Mouse (Mus musculus) MEL (cell line): ENCODE measurements around the gene Bpi. TPM values are rescaled to one million over a fixed set of nuclear protein-coding genes. Genes with fewer than 3 reads are reported as not detected.

Source experiments
- DNase-seq: peaks from one replicate; pipeline ENCODE4 v3.0.0; 2011; ENCODE audit warnings: low read depth, low spot score
- H3K27ac ChIP-seq: 2 replicates; pipeline ENCODE4 v1.5.1; 2012; ENCODE audit warnings: low read depth, mild to moderate bottlenecking, control low read depth, low read length, moderate library complexity; ENCODE audit not compliant: control insufficient read depth
- H3K27me3 ChIP-seq, 2 experiments: fragments of 150-350 bp in 1 of 2; sonication (generic) in 1 of 2; 2 replicates each; pipeline ENCODE4 v1.6.1; 2012; ENCODE audit warnings: low read length in 2 of 2, mild to moderate bottlenecking in 2 of 2, improper control_type of control experiment in 1 of 2, moderate library complexity in 1 of 2; ENCODE audit not compliant: insufficient read depth in 2 of 2, control insufficient read depth in 1 of 2
- H3K36me3 ChIP-seq, 2 experiments: 2 replicates each; pipeline ENCODE4 v1.6.1; 2012 to 2014; ENCODE audit warnings: low read length in 2 of 2, improper control_type of control experiment in 1 of 2, inconsistent platforms in 1 of 2, mild to moderate bottlenecking in 1 of 2; ENCODE audit not compliant: insufficient read depth in 2 of 2, control insufficient read depth in 1 of 2
- H3K4me1 ChIP-seq, 2 experiments: fragments of 150-350 bp in 1 of 2; sonication (generic) in 1 of 2; 2 replicates each; pipeline ENCODE4 v1.6.1; 2012; ENCODE audit warnings: low read length in 2 of 2, improper control_type of control experiment in 1 of 2, mild to moderate bottlenecking in 1 of 2; ENCODE audit not compliant: insufficient read depth in 2 of 2, control insufficient read depth in 1 of 2
- H3K4me3 ChIP-seq, 2 experiments: fragments of 150-350 bp in 1 of 2; sonication (generic) in 1 of 2; 2 replicates each; pipeline ENCODE4 v1.5.1; 2012; ENCODE audit warnings: low read depth in 2 of 2, low read length in 2 of 2, mild to moderate bottlenecking in 2 of 2, moderate library complexity in 2 of 2, control low read depth in 1 of 2, improper control_type of control experiment in 1 of 2; ENCODE audit not compliant: control insufficient read depth in 1 of 2, insufficient read depth in 1 of 2
- H3K79me2 ChIP-seq: 2 replicates; pipeline ENCODE4 v1.6.1; 2012; ENCODE audit warnings: mild to moderate bottlenecking, low read length, moderate library complexity; ENCODE audit not compliant: control insufficient read depth, poor library complexity, insufficient read depth
- H3K9ac ChIP-seq: 2 replicates; pipeline ENCODE4 v1.6.1; 2012; ENCODE audit warnings: low read depth, mild to moderate bottlenecking, control low read depth, low read length, moderate library complexity; ENCODE audit not compliant: control insufficient read depth, poor library complexity, severe bottlenecking
- H3K9me3 ChIP-seq: fragments of 150-350 bp; sonication (generic); replicated peaks from 2 replicates; pipeline ENCODE4 v1.6.1; 2012; ENCODE audit warnings: mild to moderate bottlenecking, low read length, improper control_type of control experiment, moderate library complexity; ENCODE audit not compliant: insufficient read depth
- CHD1 ChIP-seq: IDR thresholded peaks from 2 replicates; pipeline ENCODE4 v1.6.1; 2012; ENCODE audit warnings: low read depth, mild to moderate bottlenecking, inconsistent platforms, low read length, improper control_type of control experiment
- CTCF ChIP-seq, 3 experiments: IDR thresholded peaks in 2 of 3; conservative IDR thresholded peaks in 1 of 3; 2 replicates each; pipeline ENCODE4 v1.5.1; 2011 to 2012; ENCODE audit warnings: low read length in 3 of 3, low read depth in 2 of 3, mild to moderate bottlenecking in 2 of 3, improper control_type of control experiment in 1 of 3, inconsistent platforms in 1 of 3, mixed read lengths in 1 of 3, moderate library complexity in 1 of 3; ENCODE audit not compliant: control insufficient read depth in 1 of 3, insufficient read depth in 1 of 3, poor library complexity in 1 of 3, severe bottlenecking in 1 of 3
- ETS1 ChIP-seq: IDR thresholded peaks from 2 replicates; pipeline ENCODE4 v1.6.1; 2012; ENCODE audit warnings: low read depth, mild to moderate bottlenecking, inconsistent platforms, low read length, improper control_type of control experiment, moderate library complexity
- JUND ChIP-seq: IDR thresholded peaks from 2 replicates; pipeline ENCODE4 v1.6.1; 2011; ENCODE audit warnings: low read depth, mild to moderate bottlenecking, improper control_type of control experiment, low read length
- MAFK ChIP-seq: IDR thresholded peaks from 2 replicates; pipeline ENCODE4 v1.6.1; 2011; ENCODE audit warnings: low read depth, mild to moderate bottlenecking, low read length, improper control_type of control experiment, borderline replicate concordance
- MEF2A ChIP-seq: IDR thresholded peaks from 2 replicates; pipeline ENCODE4 v1.6.1; 2014; ENCODE audit warnings: low read depth, mild to moderate bottlenecking, inconsistent platforms, low read length, improper control_type of control experiment; ENCODE audit not compliant: poor library complexity, insufficient replicate concordance, severe bottlenecking; ENCODE audit errors: extremely low read depth
- MYC ChIP-seq: IDR thresholded peaks from 2 replicates; pipeline ENCODE4 v1.6.1; 2011; ENCODE audit warnings: low read depth, mild to moderate bottlenecking, low read length, improper control_type of control experiment, moderate library complexity
- POLR2A ChIP-seq, 2 experiments: IDR thresholded peaks; 2 replicates each; pipeline ENCODE4 v1.6.1; 2011 to 2012; ENCODE audit warnings: low read length in 2 of 2, mild to moderate bottlenecking in 2 of 2, control low read depth in 1 of 2, improper control_type of control experiment in 1 of 2, low read depth in 1 of 2, moderate library complexity in 1 of 2; ENCODE audit not compliant: control insufficient read depth in 1 of 2, insufficient read depth in 1 of 2, poor library complexity in 1 of 2
- POLR2AphosphoS2 ChIP-seq: IDR thresholded peaks from 2 replicates; pipeline ENCODE4 v1.6.1; 2011; ENCODE audit warnings: low read length, improper control_type of control experiment
- RAD21 ChIP-seq: IDR thresholded peaks from 2 replicates; pipeline ENCODE4 v1.6.1; 2011; ENCODE audit warnings: mild to moderate bottlenecking, low read depth, low read length, improper control_type of control experiment
- SMC3 ChIP-seq: IDR thresholded peaks from 2 replicates; pipeline ENCODE4 v1.6.1; 2011; ENCODE audit warnings: low read depth, low read length, improper control_type of control experiment
- TBP ChIP-seq: IDR thresholded peaks from 2 replicates; pipeline ENCODE4 v1.8.0; 2011; ENCODE audit warnings: low read depth, low read length, improper control_type of control experiment
- TCF12 ChIP-seq: IDR thresholded peaks from 2 replicates; pipeline ENCODE4 v1.6.1; 2014; ENCODE audit warnings: low read depth, mild to moderate bottlenecking, inconsistent platforms, low read length, improper control_type of control experiment, moderate library complexity
- UBTF ChIP-seq: IDR thresholded peaks from 2 replicates; pipeline ENCODE4 v1.6.1; 2012; ENCODE audit warnings: low read depth, mild to moderate bottlenecking, inconsistent platforms, low read length, improper control_type of control experiment, moderate library complexity, borderline replicate concordance; ENCODE audit not compliant: insufficient read depth
- USF1 ChIP-seq: IDR thresholded peaks from 2 replicates; pipeline ENCODE4 v1.6.1; 2014; ENCODE audit warnings: low read depth, mild to moderate bottlenecking, inconsistent platforms, low read length, improper control_type of control experiment, moderate library complexity
- ZKSCAN1 ChIP-seq: IDR thresholded peaks from 2 replicates; pipeline ENCODE4 v1.6.1; 2012; ENCODE audit warnings: low read depth, mild to moderate bottlenecking, inconsistent platforms, low read length, improper control_type of control experiment, moderate library complexity
- polyA plus RNA-seq, 2 experiments: library from polyadenylated mRNA; stranded (reverse) in 1 of 2; unstranded in 1 of 2; fragments of >175 nt in 1 of 2; fragments of >200 nt in 1 of 2; gene quantifications; 2 replicates each; pipeline versions ENCODE4 v1.2.1 to v1.2.4; 2012; ENCODE audit warnings: low replicate concordance in 2 of 2, low read depth in 1 of 2; ENCODE audit not compliant: insufficient read length in 2 of 2, insufficient read depth in 1 of 2, missing spikeins in 1 of 2
- total RNA-seq: library from RNA; depleted of rRNA; stranded (reverse); fragments of 300-350 nt; gene quantifications from 2 replicates; pipeline ENCODE4 v1.2.3, GENCODE M21; 2012

The Bpi gene
- total and polyA plus RNA-seq, 3 experiments = 0.10 TPM; not detected in 2

- no peak for TF ChIP-seq POLR2A (IDR thresholded peaks at IDR 0.05; ENCODE audit: control insufficient read depth in 1 of 2, insufficient read depth in 1 of 2, low read depth in 1 of 2, low read length in 2 of 2, poor library complexity in 1 of 2)
- no peak for TF ChIP-seq TCF12
- no peak for TF ChIP-seq POLR2AphosphoS2
- no peak for TF ChIP-seq MAFK
- no peak for TF ChIP-seq USF1
- no peak for TF ChIP-seq TBP
- TF ChIP-seq UBTF = no peak
- no peak for TF ChIP-seq MYC
- TF ChIP-seq CHD1 = no peak
- TF ChIP-seq JUND = no peak
- TF ChIP-seq RAD21 = no peak
- no peak for TF ChIP-seq CTCF (IDR thresholded peaks at IDR 0.05 in 2 of 3, conservative IDR thresholded peaks at IDR 0.05 in 1 of 3; ENCODE audit: control insufficient read depth in 1 of 3, insufficient read depth in 1 of 3, low read depth in 2 of 3, low read length in 3 of 3, poor library complexity in 1 of 3, severe bottlenecking in 1 of 3)
- no peak for TF ChIP-seq ZKSCAN1
- no peaks in the 10 kb centered on the region for H3K36me3 ChIP-seq
- no peaks in the 10 kb centered on the region for H3K4me1 ChIP-seq
- H3K27ac ChIP-seq = no peak overlapping the region
- H3K4me3 ChIP-seq = no peak overlapping the region
- H3K27me3 ChIP-seq = peaks cover 0 to 2% of the 10 kb centered on the region in 2 experiments; a peak in 2 of 4 replicates
- H3K79me2 ChIP-seq = no peaks in the 10 kb centered on the region
- H3K9me3 ChIP-seq = no peaks in the 10 kb centered on the region
- H3K9ac ChIP-seq = no peak overlapping the region
- DNase-seq = no peak
Observed at GRCm38 (mm10) chr2:158250558-158250957, 7.3 kb upstream of the Bpi start.

GRCm38 (mm10) chr2:158253806-158254205 is 4.1 kb upstream of the Bpi start:
- Histone ChIP-seq H3K4me3 (no peak overlapping the region), H3K27ac (no peak overlapping the region), H3K79me2 (no peaks in the 10 kb centered on the region), H3K4me1 (peaks cover 0 to 5% of the 10 kb centered on the region in 2 experiments; a peak in 1 of 4 replicates), H3K9me3 (no peaks in the 10 kb centered on the region), H3K27me3 (no peaks in the 10 kb centered on the region; a peak in 2 of 4 replicates), H3K9ac (no peak overlapping the region), H3K36me3 (no peaks in the 10 kb centered on the region)
- no peak for TF ChIP-seq USF1
- TF ChIP-seq SMC3 = no peak
- no peak for DNase-seq

GRCm38 (mm10) chr2:158256894-158257293 is 1.0 kb upstream of the Bpi start:
- Histone ChIP-seq H3K36me3 (no peaks in the 10 kb centered on the region), H3K9me3 (no peaks in the 10 kb centered on the region), H3K4me3 (no peak overlapping the region), H3K27me3 (no peaks in the 10 kb centered on the region; a peak in 2 of 4 replicates), H3K27ac (no peak overlapping the region), H3K9ac (no peak overlapping the region), H3K79me2 (no peaks in the 10 kb centered on the region), H3K4me1 (peaks cover 0 to 5% of the 10 kb centered on the region in 2 experiments; a peak in 1 of 4 replicates)
- TF ChIP-seq MEF2A = no peak
- no peak for TF ChIP-seq ETS1
- no peak for DNase-seq
